Mouse (Mus musculus): ENCODE data around the gene Il1r1. TPM values are rescaled to one million over a fixed set of nuclear protein-coding genes. Genes with fewer than 3 reads are reported as not detected.

The Il1r1 gene
- polyA plus RNA-seq, 1 experiment = 1.9 TPM

DNA sequence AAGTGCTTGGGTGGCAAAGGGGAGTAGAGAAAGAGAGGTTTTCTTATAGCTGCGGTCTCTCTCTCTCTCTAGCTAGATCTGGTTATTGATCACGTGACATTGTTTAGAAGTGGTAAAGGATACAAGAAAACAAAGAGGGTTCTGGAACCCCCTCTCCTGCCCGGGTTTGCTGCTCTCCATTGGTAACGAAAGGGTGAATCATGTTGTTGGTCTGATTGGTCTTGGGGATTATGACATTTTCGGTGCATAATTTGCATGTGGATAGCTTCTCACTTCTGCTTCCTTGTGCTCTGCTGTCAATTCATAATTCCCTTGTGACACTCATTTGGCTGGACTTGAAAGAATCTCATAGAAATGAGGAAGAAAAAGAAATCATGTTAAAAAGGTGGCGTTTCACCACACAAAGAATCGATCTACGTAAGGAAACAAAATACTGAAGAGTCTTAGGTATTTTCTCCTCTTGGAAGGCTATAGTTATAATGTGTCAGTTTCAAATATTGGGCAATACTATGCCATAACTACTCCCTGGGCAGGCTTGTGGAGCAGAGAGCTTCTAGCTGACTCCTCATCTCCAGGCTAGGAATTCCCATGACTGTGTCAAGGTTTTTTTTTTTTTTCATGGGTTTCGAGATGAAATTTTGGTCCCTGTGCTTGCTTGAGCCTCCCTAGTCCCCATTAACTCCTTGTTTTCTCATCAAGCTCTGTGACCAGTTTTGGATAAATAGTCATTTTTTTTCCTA lies 15.6 kb downstream of the Il1r1 start:
- TF ChIP-seq POLR2A (IDR thresholded peaks at IDR 0.05; ENCODE audit: extremely low read depth, insufficient read depth, low read length) (no peak), CTCF (IDR thresholded peaks at IDR 0.05; ENCODE audit: extremely low read depth, insufficient read depth, low read length) (no peak)
- Histone ChIP-seq H3K27ac (ENCODE audit: insufficient read depth, low read length) (no peak overlapping the region), H3K4me1 (ENCODE audit: control insufficient read depth, insufficient read depth, low read length) (peaks cover 2% of the 10 kb centered on the region; the same call in 1 of the 2 replicates), H3K4me3 (ENCODE audit: insufficient read depth, low read length) (no peak overlapping the region)

DNA sequence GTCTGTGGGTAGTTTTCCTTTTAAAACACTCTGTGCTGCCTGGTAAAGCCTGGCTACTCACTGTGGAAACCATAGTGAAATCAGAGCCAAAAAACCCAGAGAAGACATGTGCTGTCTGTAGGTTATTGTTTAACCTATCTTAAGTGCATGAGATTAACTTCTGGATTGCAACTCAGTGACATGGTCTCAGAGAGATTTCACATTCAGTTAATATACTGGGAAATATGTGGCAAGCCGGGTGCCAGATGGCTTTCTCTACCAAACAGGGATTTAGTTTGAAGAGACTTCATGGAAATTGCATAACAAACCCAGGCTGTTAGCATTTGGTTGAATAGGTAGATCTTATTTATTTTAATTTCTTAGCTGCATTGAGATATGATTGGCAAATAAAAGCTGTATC lies 17.8 kb downstream of the Il1r1 start:
- Histone ChIP-seq H3K27ac (ENCODE audit: insufficient read depth, low read length) (no peak overlapping the region), H3K4me1 (ENCODE audit: control insufficient read depth, insufficient read depth, low read length) (no peaks in the 10 kb centered on the region), H3K4me3 (ENCODE audit: insufficient read depth, low read length) (no peak overlapping the region)
- TF ChIP-seq POLR2A (IDR thresholded peaks at IDR 0.05; ENCODE audit: extremely low read depth, insufficient read depth, low read length) (no peak), CTCF (IDR thresholded peaks at IDR 0.05; ENCODE audit: extremely low read depth, insufficient read depth, low read length) (no peak)

- no peaks in the 10 kb centered on the region for H3K4me1 ChIP-seq (ENCODE audit: control insufficient read depth, insufficient read depth, low read length)
- H3K27ac ChIP-seq (ENCODE audit: insufficient read depth, low read length) = no peak overlapping the region
- TF ChIP-seq POLR2A (IDR thresholded peaks at IDR 0.05; ENCODE audit: extremely low read depth, insufficient read depth, low read length) (no peak), CTCF (IDR thresholded peaks at IDR 0.05; ENCODE audit: extremely low read depth, insufficient read depth, low read length) (no peak)
- no peak overlapping the region for H3K4me3 ChIP-seq (ENCODE audit: insufficient read depth, low read length)
These were observed 18.7 kb downstream of the Il1r1 start for GRCm38 (mm10) chr1:40243561-40243998.

DNA sequence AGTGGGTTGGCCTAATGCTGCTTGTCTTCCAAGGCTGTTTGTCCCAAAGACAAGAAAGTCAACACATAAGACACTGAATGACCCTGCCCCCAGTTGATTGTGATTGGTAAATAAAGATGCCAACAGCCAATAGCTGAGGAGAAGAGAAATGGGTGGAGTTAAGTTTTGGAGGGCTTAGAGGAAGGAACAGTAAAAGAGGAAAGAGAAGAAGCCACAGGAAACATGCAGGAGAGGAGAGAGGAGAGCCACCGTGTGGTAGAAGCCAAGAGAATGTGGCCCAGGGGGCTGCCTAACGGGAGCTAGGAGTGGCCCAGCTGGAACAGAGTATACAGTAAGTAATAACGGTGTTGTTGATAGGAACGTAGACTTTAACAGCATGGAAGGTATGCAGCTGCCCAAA lies 25.5 kb downstream of the Il1r1 start:
- Histone ChIP-seq H3K4me3 (ENCODE audit: insufficient read depth, low read length) (no peak overlapping the region), H3K27ac (ENCODE audit: insufficient read depth, low read length) (no peak overlapping the region), H3K4me1 (ENCODE audit: control insufficient read depth, insufficient read depth, low read length) (no peaks in the 10 kb centered on the region)
- TF ChIP-seq POLR2A (IDR thresholded peaks at IDR 0.05; ENCODE audit: extremely low read depth, insufficient read depth, low read length) = no peak

DNA sequence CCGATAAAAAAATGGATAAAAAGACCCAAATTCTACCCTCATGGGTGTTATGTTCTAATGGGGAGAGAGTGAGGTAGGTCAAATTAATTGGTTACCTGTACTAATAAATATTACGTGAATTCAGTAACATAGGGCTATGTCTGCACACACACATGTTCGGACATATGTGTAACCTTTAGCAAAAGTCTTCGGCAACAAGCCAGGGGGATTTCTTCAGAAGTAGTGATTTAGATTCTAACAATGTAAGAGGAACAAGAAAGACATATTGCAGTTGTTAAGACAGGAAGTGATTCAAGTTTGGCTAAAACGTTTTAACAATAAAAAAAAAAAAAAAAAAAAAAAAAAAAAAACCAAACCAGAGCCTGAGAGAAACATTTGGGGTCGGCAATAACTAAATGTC lies 27.6 kb downstream of the Il1r1 start:
- TF ChIP-seq POLR2A (IDR thresholded peaks at IDR 0.05; ENCODE audit: extremely low read depth, insufficient read depth, low read length) (no peak), CTCF (IDR thresholded peaks at IDR 0.05; ENCODE audit: extremely low read depth, insufficient read depth, low read length) (no peak)
- Histone ChIP-seq H3K27ac (ENCODE audit: insufficient read depth, low read length) (no peak overlapping the region), H3K4me1 (ENCODE audit: control insufficient read depth, insufficient read depth, low read length) (no peaks in the 10 kb centered on the region), H3K4me3 (ENCODE audit: insufficient read depth, low read length) (no peak overlapping the region)

DNA sequence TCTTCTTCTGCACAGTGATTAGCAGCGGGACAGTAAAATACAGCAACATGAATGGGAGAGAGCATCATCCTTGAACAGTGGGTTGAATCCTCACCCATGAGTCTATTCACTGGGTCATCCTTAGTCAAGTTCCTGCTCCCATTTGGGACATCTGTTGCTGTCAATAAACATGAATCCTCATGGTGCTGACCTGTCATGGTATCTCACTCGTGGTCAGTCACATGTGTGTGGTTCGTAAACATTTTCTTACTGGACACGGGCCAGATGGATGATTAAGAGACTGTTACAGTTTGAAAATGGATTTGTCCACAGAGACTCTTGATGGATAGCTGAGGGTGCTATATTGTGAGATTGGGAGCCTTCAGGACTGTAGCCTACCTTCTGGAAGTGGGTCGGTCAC lies 29.1 kb downstream of the Il1r1 start:
- Histone ChIP-seq H3K4me1 (ENCODE audit: control insufficient read depth, insufficient read depth, low read length) (no peaks in the 10 kb centered on the region), H3K4me3 (ENCODE audit: insufficient read depth, low read length) (no peak overlapping the region), H3K27ac (ENCODE audit: insufficient read depth, low read length) (no peak overlapping the region)
- no peak for TF ChIP-seq CTCF (IDR thresholded peaks at IDR 0.05; ENCODE audit: extremely low read depth, insufficient read depth, low read length)
- no peak for TF ChIP-seq POLR2A (IDR thresholded peaks at IDR 0.05; ENCODE audit: extremely low read depth, insufficient read depth, low read length)

DNA sequence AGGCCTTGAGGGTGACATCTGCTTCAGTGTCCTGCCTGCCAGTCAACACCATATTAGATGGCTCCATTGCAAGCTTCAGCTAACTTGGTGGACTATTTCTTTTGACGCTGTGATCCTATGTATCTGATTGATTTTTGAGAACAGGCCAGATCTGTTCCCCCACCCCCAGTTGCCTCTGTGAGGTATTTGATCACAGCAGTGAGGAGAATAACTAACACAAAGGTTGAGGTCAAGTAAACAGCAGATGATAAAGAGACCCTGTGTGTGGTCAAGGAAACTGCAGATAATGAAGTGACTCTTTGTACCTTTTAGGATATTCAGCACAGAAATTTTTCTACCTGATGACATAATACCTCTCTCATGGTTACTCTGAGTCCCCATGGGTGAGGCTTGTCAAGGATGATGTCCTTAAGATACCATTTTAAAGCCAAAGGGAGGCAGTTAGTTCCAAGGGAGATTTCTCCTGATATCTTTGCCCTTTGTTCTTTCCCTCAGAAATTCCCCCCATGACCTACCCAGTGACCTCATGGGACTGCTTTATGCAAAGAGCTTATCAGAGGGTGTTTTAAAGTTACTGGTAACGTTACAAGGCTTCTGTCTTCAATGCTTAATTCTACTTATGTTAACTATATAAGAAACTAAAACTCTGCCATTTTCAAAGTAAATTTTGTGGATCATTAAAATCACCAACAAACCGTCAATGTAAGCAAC lies 29.6 kb downstream of the Il1r1 start:
- Histone ChIP-seq H3K4me3 (ENCODE audit: insufficient read depth, low read length) (no peak overlapping the region), H3K27ac (ENCODE audit: insufficient read depth, low read length) (no peak overlapping the region), H3K4me1 (ENCODE audit: control insufficient read depth, insufficient read depth, low read length) (no peaks in the 10 kb centered on the region)
- no peak for TF ChIP-seq POLR2A (IDR thresholded peaks at IDR 0.05; ENCODE audit: extremely low read depth, insufficient read depth, low read length)
- TF ChIP-seq CTCF (IDR thresholded peaks at IDR 0.05; ENCODE audit: extremely low read depth, insufficient read depth, low read length) = no peak

- TF ChIP-seq CTCF (IDR thresholded peaks at IDR 0.05; ENCODE audit: extremely low read depth, insufficient read depth, low read length) = no peak
- TF ChIP-seq POLR2A (IDR thresholded peaks at IDR 0.05; ENCODE audit: extremely low read depth, insufficient read depth, low read length) = no peak
- Histone ChIP-seq H3K4me1 (ENCODE audit: control insufficient read depth, insufficient read depth, low read length) (0 out of 2 replicates have a peak, but pooled peaks cover 2% of the 10 kb centered on the region), H3K27ac (ENCODE audit: insufficient read depth, low read length) (no peak overlapping the region), H3K4me3 (ENCODE audit: insufficient read depth, low read length) (no peak overlapping the region)
These were observed 37.7 kb downstream of the Il1r1 start for GRCm38 (mm10) chr1:40262441-40263121.

- no peak overlapping the region for H3K27ac ChIP-seq (ENCODE audit: insufficient read depth, low read length)
- no peak for TF ChIP-seq POLR2A (IDR thresholded peaks at IDR 0.05; ENCODE audit: extremely low read depth, insufficient read depth, low read length)
- no peak for TF ChIP-seq CTCF (IDR thresholded peaks at IDR 0.05; ENCODE audit: extremely low read depth, insufficient read depth, low read length)
- 0 out of 2 replicates have a peak, but pooled peaks cover 2% of the 10 kb centered on the region for H3K4me1 ChIP-seq (ENCODE audit: control insufficient read depth, insufficient read depth, low read length)
- no peak overlapping the region for H3K4me3 ChIP-seq (ENCODE audit: insufficient read depth, low read length)
These were observed 38.2 kb downstream of the Il1r1 start for GRCm38 (mm10) chr1:40263122-40263498.
